Mouse (Mus musculus) midbrain, embryonic 13.5 days (tissue): ENCODE data around the gene 1700016K19Rik. TPM values are rescaled to one million over a fixed set of nuclear protein-coding genes. Genes with fewer than 3 reads are reported as not detected.
"Not testable (repeated sequence)": the region's sequence is repeated elsewhere in the genome, so short reads cannot be mapped to it uniquely, and the experiment has no call there.

Source experiments
- ATAC-seq: fragments of 200-750 bp; cut with Nextera tagmentation; 2 replicates; pipeline ENCODE4 v1.8.0; 2017; ENCODE audit warnings: mild to moderate bottlenecking, moderate TSS enrichment, moderate library complexity
- H3K27ac ChIP-seq: fragments of 300-500 bp; sonication (generic); 2 replicates; pipeline ENCODE4 v1.5.1; 2015; ENCODE audit warnings: inconsistent platforms, mild to moderate bottlenecking, moderate library complexity
- H3K27me3 ChIP-seq: fragments of 300-500 bp; sonication (generic); 2 replicates; pipeline ENCODE4 v1.6.1; 2015; ENCODE audit warnings: mild to moderate bottlenecking, inconsistent platforms
- H3K36me3 ChIP-seq: fragments of 300-500 bp; sonication (generic); 2 replicates; pipeline ENCODE4 v1.6.1; 2015; ENCODE audit warnings: mild to moderate bottlenecking, inconsistent platforms
- H3K4me1 ChIP-seq: fragments of 300-500 bp; sonication (generic); replicated peaks from 2 replicates; pipeline ENCODE4 v1.6.1; 2015; ENCODE audit warnings: inconsistent platforms
- H3K4me2 ChIP-seq: fragments of 300-500 bp; sonication (generic); replicated peaks from 2 replicates; pipeline ENCODE4 v1.6.1; 2015; ENCODE audit warnings: moderate library complexity, mild to moderate bottlenecking, inconsistent platforms
- H3K4me3 ChIP-seq: fragments of 300-500 bp; sonication (generic); replicated peaks from 2 replicates; pipeline ENCODE4 v1.5.1; 2015; ENCODE audit warnings: mild to moderate bottlenecking, inconsistent platforms
- H3K9ac ChIP-seq: fragments of 300-500 bp; sonication (generic); replicated peaks from 2 replicates; pipeline ENCODE4 v1.6.1; 2015; ENCODE audit warnings: mild to moderate bottlenecking, inconsistent platforms
- H3K9me3 ChIP-seq: fragments of 300-500 bp; sonication (generic); 2 replicates; pipeline ENCODE4 v1.6.1; 2016; ENCODE audit warnings: mild to moderate bottlenecking, inconsistent platforms
- WGBS: fragments of 180-500 bp; shearing (Covaris S2); methylation state at CpG from one replicate; pipeline ENCODE4 v1.1.7; 2015; 5-methylcytosine and 5-hydroxymethylcytosine counted together
- polyA plus RNA-seq: library from polyadenylated mRNA; unstranded; fragments of >200 nt; fragmentation: Nextera tagmentation; extraction: Ambion mirVana; gene quantifications from 2 replicates; pipeline ENCODE4 v1.2.1, GENCODE M21; 2015

Gene 1700016K19Rik
- polyA plus RNA-seq, 1 experiment from 2014 or later = 1.8 TPM

DNA sequence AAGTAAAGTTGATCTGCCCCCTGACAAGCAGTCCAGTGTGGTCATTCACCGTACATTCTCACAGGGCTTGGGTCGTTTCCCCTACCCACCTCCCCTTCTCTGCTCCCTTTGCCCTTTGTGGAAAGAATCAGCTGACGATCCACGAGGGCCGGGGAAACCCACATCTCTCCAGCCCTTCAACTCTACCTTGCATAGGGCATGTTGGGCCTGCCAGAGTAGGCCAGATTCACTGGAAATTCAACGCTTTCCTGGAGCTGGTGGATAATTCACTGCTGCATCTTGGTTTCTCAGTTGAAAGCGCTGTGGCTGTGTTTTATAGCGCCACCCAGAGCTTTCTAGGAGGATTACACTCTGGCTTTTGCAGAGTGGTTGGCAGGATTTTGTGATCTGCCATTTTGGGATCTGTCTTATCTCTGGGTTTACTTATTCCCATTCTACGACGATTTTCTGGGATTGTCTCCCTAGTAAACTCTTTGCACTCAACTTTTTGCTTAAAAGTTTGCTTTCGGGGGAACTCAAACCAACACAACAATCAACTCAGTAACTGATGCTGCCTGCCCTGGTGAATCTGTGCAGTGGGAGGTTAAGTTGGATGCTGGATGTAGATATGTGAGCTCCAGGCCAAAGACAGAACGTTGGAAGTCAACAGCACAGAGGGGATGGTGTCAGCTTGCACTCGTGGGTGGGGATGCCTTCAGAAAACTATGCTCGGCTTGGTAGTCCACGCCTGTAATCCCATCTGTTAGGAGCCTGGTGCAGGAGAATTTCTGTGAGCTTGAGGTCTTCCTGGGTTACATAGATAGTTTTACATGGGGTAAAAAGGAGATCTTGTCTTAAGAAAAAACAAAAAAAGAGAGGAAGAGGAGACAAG, 8.5 kb upstream of the 1700016K19Rik start:
- Histone ChIP-seq H3K9ac (no peak overlapping the region), H3K36me3 (no peaks in the 10 kb centered on the region), H3K9me3 (no peaks in the 10 kb centered on the region), H3K4me3 (no peak overlapping the region), H3K27ac (no peak overlapping the region), H3K4me2 (no peak overlapping the region), H3K27me3 (no peaks in the 10 kb centered on the region), H3K4me1 (no peaks in the 10 kb centered on the region)
- WGBS = 84% methylated on average over 15 of the region's 15 CpGs
- ATAC-seq = no peak

DNA sequence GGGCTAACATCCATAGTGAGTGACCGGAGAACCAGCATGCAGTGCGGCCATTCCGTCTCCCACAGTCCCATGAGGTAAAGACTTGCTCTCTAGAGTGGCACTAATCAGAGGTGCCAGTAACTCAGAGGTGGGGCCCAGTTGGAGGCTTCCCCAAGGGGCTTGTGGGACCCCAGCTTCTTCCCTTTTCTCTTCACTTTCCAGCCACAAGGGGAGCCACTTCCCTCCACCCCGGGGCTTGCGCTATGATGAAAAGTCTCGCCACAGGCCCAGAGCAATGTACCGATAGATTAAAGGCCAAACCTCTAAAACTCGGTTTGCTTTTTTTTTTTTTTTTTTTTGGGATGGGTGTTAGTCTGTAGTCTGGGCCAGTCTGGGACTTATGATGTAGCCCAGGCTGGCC, 7.8 kb upstream of the 1700016K19Rik start:
- WGBS = 91% methylated on average over 8 of the region's 8 CpGs
- no peak for ATAC-seq
- Histone ChIP-seq H3K36me3 (no peaks in the 10 kb centered on the region), H3K9ac (no peak overlapping the region), H3K9me3 (no peaks in the 10 kb centered on the region), H3K4me2 (no peak overlapping the region), H3K4me1 (no peaks in the 10 kb centered on the region), H3K27me3 (no peaks in the 10 kb centered on the region), H3K27ac (no peak overlapping the region), H3K4me3 (no peak overlapping the region)

GRCm38 (mm10) chr11:75992481-75992880, 7.2 kb upstream of the 1700016K19Rik start:
- H3K9ac ChIP-seq = no peak overlapping the region
- WGBS = 91% methylated on average over 8 of the region's 8 CpGs
- no peaks in the 10 kb centered on the region for H3K4me1 ChIP-seq
- H3K27ac ChIP-seq = no peak overlapping the region
- no peak for ATAC-seq
- H3K4me2 ChIP-seq = no peak overlapping the region
- no peak overlapping the region for H3K4me3 ChIP-seq
- H3K9me3 ChIP-seq = no peaks in the 10 kb centered on the region
- no peaks in the 10 kb centered on the region for H3K36me3 ChIP-seq
- no peaks in the 10 kb centered on the region for H3K27me3 ChIP-seq

DNA sequence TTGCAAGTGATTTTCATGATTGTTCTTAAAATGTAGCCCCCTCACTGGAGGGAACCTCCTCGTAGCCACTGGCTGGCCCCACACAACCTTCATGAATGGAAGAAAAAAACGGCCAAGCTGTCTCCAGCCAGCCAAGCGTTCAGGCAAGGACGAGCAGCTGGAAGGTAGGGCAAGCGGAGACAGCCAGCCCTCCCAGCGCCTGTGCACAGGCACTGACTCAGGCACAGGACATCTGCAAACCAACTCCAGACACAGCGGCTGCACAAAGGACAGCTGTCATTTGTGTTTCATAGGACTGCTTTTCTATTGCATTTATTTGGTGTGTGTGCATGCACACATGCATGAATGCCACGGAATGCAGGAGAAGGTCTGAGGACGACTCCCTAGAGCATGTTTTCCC, 5.4 kb upstream of the 1700016K19Rik start:
- H3K4me3 ChIP-seq = no peak overlapping the region
- no peaks in the 10 kb centered on the region for H3K9me3 ChIP-seq
- H3K27me3 ChIP-seq = peaks cover 3% of the 10 kb centered on the region
- no peak overlapping the region for H3K27ac ChIP-seq
- WGBS = 42% methylated on average over 9 of the region's 9 CpGs
- H3K4me1 ChIP-seq = peaks cover under 1% of the 10 kb centered on the region
- no peak overlapping the region for H3K9ac ChIP-seq
- no peak for ATAC-seq
- H3K36me3 ChIP-seq = no peaks in the 10 kb centered on the region
- H3K4me2 ChIP-seq = no peak overlapping the region

DNA sequence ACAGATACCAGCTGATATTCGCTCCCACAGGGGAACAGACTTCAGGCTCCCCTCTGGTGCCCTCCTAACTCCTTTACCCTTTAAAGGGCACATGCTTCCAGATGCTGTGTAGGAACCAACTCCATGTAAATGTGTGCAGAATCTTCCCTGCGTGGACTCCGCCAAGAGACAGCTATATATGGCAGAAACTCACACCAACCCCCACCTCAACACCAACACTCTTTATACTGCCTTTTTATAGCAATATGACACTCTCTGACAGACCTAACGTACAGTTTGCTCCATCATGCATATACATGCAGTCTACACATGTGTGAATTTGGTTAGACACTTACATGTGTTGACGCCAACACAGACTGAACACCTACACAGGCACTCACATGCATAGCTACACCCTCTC, 989 bp downstream of the 1700016K19Rik start:
- no peaks in the 10 kb centered on the region for H3K9me3 ChIP-seq
- no peak overlapping the region for H3K27ac ChIP-seq
- H3K4me3 ChIP-seq = no peak overlapping the region
- no peak overlapping the region for H3K9ac ChIP-seq
- H3K4me2 ChIP-seq = no peak overlapping the region
- ATAC-seq = no peak
- 88% methylated on average over 5 of the region's 5 CpGs for WGBS
- peaks cover 8% of the 10 kb centered on the region for H3K4me1 ChIP-seq
- peaks cover 20% of the 10 kb centered on the region for H3K27me3 ChIP-seq
- H3K36me3 ChIP-seq = no peaks in the 10 kb centered on the region

- H3K9me3 ChIP-seq = no peaks in the 10 kb centered on the region
- H3K4me1 ChIP-seq = peaks cover 8% of the 10 kb centered on the region
- no peaks in the 10 kb centered on the region for H3K36me3 ChIP-seq
- no peak for ATAC-seq
- H3K9ac ChIP-seq = no peak overlapping the region
- H3K4me2 ChIP-seq = no peak overlapping the region
- H3K27ac ChIP-seq = no peak overlapping the region
- peaks cover 20% of the 10 kb centered on the region for H3K27me3 ChIP-seq
- WGBS = 59% methylated on average over 3 of the region's 3 CpGs
- no peak overlapping the region for H3K4me3 ChIP-seq
Measured at GRCm38 (mm10) chr11:76001237-76001878, 1.6 kb downstream of the 1700016K19Rik start.

- not testable (repeated sequence) for H3K9me3 ChIP-seq, H3K4me3 ChIP-seq, H3K4me2 ChIP-seq, ATAC-seq, H3K36me3 ChIP-seq, H3K27ac ChIP-seq, H3K9ac ChIP-seq, H3K4me1 ChIP-seq
- H3K27me3 ChIP-seq = peaks cover 17% of the 10 kb centered on the region
- WGBS = 97% methylated on average over 7 of the region's 7 CpGs
Measured at GRCm38 (mm10) chr11:76004276-76004675, 4.6 kb downstream of the 1700016K19Rik start.

- Histone ChIP-seq H3K27me3 (no peaks in the 10 kb centered on the region), H3K27ac (no peak overlapping the region), H3K4me2 (no peak overlapping the region), H3K4me3 (no peak overlapping the region), H3K4me1 (no peaks in the 10 kb centered on the region), H3K36me3 (no peaks in the 10 kb centered on the region), H3K9me3 (no peaks in the 10 kb centered on the region), H3K9ac (no peak overlapping the region)
- no peak for ATAC-seq
- 78% methylated on average over 2 of the region's 2 CpGs for WGBS
Measured at GRCm38 (mm10) chr11:76008162-76008561, 8.4 kb downstream of the 1700016K19Rik start.

GRCm38 (mm10) chr11:76009101-76009500, 9.4 kb downstream of the 1700016K19Rik start:
- Histone ChIP-seq H3K36me3 (no peaks in the 10 kb centered on the region), H3K9ac (no peak overlapping the region), H3K4me2 (no peak overlapping the region), H3K27ac (no peak overlapping the region), H3K4me3 (no peak overlapping the region), H3K4me1 (no peaks in the 10 kb centered on the region), H3K27me3 (no peaks in the 10 kb centered on the region), H3K9me3 (no peaks in the 10 kb centered on the region)
- no peak for ATAC-seq
- 89% methylated on average over 6 of the region's 6 CpGs for WGBS

DNA sequence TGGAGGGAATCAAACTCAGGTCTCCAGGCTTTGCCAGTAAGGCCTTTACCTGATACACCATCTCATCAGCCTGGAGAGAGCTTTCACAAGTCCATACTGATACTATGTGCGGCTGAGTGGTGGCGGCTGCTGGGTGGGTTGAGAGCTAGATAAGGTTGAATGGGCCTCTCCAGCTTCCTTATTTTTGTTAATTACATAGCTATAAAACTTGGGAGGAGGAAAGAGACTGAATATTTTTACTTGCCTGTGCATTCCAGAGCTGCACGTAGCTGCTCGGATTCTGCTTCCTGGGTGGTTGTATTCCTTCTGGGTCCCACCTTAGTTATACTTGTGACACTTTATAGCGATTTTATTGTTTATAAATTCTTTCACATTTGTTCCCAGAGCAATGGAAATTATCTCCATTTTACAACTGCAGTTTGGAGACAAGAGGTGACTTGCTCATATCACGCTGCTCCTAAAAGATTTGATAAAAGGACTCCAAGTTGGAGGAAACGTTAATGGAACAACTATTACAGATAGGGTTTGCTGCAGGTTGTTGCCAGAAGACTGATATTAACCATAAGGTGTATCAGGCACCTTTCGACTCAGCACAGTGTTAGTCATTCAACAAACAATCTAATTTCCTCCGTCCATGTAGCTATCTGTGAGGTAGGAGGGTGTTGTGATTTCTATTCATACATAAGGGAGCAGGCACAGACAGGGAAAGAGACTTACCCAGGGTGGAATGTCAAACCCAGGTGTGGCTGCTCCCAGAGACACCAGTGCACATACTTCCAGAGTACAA, 11.3 kb downstream of the 1700016K19Rik start:
- no peaks in the 10 kb centered on the region for H3K36me3 ChIP-seq
- no peak overlapping the region for H3K9ac ChIP-seq
- H3K9me3 ChIP-seq = no peaks in the 10 kb centered on the region
- no peaks in the 10 kb centered on the region for H3K27me3 ChIP-seq
- WGBS = 89% methylated on average over 9 of the region's 9 CpGs
- H3K4me2 ChIP-seq = no peak overlapping the region
- ATAC-seq = no peak
- H3K4me1 ChIP-seq = no peaks in the 10 kb centered on the region
- no peak overlapping the region for H3K27ac ChIP-seq
- no peak overlapping the region for H3K4me3 ChIP-seq

DNA sequence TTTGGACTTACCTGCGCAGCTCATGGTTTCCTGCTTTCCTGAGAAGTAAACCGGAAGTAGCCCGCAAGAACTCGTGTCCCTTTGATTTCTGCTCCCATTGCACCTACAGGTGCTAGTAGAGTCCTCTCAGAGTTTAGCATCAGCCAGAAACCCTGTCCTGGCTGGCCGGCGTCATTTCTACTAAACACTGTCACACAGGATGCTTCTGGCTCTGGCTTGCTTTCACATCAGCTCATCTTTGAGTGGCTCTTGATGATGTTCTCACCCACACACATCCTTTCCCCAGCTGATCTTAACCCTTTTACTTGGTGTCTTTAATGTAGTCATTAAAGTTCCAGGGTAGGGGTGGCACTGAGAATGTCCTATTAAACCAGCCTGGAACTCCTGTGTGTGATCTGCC, 15.5 kb downstream of the 1700016K19Rik start:
- Histone ChIP-seq H3K36me3 (no peaks in the 10 kb centered on the region), H3K27ac (no peak overlapping the region), H3K27me3 (no peaks in the 10 kb centered on the region), H3K4me3 (no peak overlapping the region), H3K9ac (no peak overlapping the region), H3K4me2 (no peak overlapping the region), H3K4me1 (no peaks in the 10 kb centered on the region), H3K9me3 (no peaks in the 10 kb centered on the region)
- 88% methylated on average over 6 of the region's 6 CpGs for WGBS
- ATAC-seq = no peak

- 86% methylated on average over 4 of the region's 4 CpGs for WGBS
- Histone ChIP-seq H3K36me3 (no peaks in the 10 kb centered on the region), H3K9me3 (no peaks in the 10 kb centered on the region), H3K4me1 (no peaks in the 10 kb centered on the region), H3K9ac (no peak overlapping the region), H3K27me3 (no peaks in the 10 kb centered on the region), H3K27ac (no peak overlapping the region), H3K4me2 (no peak overlapping the region), H3K4me3 (no peak overlapping the region)
- ATAC-seq = no peak
Measured at GRCm38 (mm10) chr11:76015814-76016213, 16.1 kb downstream of the 1700016K19Rik start.
